Mouse (Mus musculus) thymus, adult 18-20 months (tissue): ENCODE measurements around the gene Gm45837.

Experiments
- DNase-seq, 2 experiments: peaks; one replicate each; pipeline ENCODE4 v3.0.0; 2022; ENCODE audit warnings: mixed read lengths in 2 of 2

The Gm45837 gene

DNA sequence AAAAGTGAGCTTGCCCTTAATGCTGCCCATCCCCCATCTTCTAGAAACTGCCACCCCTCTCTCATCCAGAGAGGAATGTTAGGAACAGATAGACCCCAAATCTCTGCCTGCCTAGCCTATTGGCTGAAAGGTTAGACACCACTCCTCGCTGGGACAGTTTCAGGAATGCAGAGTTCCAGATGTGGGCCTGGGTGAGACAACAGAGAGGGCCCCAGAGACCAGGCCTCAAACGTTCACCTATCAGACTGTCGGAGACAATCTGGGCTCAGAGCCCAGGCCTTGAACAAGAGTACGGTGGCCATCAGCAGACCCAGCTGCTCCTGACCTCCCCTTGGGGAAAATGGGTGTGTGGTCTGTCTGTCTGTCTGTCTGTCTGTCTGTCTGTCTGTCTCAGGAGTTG is 17.7 kb upstream of the Gm45837 start:
- DNase-seq, result no peak

DNA sequence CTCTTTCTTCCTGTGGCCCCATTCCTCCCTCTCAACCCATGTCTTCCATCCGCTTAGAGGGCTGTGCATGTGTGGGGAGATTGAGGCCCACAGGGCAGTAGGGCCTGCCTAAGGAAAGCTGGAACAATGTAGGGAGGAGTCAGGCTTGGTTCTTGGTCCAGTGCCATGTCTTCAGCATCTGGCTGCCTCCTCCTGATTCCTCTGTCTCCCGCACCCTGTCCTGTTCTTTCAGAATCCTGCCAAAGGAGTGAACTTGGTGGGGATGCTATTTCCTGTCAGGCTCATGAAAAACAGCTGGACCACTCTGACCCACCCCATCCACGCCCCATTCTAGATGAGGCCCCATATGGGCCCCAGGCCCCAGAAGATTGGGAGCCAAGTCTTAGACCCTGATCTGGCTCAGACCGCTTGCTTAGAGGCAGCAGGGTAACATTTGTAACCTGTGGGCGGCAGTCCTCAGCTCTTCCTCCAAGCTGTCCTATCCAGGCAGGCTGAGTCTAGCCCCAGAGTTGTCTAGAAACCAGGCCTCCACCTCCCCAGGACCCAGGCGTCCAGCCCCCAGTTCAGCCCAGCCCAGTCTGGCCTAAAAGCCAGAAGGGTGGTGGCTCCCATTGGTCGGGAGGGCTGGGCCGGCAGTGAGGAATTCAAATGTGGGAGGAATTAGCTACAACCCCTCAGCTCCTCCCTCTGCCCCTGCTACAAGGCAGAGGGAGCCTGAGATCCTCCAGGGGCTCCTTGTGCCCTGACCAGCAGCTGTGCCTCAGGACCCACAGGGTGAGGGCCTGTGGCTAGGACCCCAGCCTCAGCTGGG is 16.8 kb upstream of the Gm45837 start:
- DNase-seq, result no peak

DNA sequence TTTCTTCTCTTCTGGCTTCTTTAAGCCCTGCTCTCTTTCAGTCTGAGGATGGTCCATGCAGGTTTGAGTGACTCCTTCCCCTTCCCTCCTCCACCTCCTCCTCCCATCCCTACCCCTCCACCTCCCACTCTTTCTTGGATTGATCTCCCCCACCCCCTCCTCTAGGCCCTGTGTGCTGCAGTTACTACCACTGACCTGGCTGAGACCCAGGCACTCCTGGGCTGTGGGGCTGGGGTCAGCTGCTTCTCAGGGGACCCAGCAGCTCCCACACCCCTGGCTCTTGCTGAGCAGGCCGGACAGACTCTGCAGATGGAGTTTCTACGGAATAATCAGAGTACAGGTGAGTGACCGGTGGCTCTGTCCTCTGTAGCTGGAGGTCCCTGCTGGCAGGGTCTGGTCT is 16.1 kb upstream of the Gm45837 start:
- DNase-seq, result no peak

DNA sequence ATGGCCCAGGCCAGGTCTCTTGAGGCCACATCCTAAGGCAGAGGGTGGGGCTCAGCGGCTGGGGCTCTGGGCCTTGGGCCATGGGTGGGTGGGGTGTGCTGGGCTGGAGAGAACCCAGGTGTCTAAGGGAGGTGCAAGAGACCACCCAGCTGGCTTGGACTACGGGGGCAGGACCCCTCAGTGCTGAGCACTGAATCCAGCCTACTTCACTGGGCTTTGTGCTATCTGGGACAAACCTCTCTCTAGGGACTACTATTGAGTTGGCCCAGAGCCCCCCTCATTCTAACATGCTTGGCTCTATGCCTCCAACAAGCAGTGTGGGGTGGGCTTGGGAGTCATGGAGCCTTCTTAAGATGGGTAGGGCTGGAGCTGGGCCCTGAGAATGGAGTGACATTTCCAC is 15.2 kb upstream of the Gm45837 start:
- no peak for DNase-seq

DNA sequence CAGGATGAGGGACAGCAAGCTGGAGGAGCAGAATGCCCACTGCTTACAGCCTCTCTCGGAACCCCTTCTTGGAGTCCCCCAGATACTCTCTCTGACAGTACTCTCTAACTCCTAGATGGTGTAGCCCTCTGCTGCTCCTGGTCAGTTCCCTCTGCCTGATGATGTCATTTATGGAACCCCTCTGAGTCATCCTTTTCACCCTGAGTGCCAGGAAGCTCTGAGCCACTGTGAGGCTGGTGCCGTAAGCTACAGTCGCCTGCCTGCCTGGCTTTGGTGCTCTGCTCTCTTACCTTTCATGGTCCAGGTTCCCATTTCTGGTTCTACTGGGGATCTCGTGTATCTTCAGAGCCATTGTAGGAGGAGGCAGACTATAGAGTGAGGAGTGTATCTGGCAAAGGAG is 13.5 kb upstream of the Gm45837 start:
- no peak for DNase-seq

DNA sequence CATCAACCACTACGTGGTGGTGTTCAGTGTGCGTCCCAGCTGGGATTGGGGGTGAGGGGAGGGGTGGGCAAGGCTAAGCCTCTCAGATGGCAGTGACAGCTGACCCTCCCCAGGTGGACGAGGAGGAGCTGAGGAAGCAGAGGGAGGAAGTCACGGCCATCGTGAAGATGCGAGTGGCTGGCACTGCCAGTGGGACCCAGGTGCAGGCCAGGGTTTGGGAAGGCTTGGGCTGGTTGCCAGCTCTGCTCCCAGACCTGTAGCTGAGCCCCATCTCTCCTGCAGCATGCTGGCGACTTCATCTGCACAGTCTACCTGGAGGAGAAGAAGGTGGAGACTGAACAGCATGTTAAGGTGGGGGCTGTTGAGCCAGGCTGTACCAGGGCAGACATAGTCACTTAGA is 9.2 kb upstream of the Gm45837 start:
- no peak for DNase-seq

DNA sequence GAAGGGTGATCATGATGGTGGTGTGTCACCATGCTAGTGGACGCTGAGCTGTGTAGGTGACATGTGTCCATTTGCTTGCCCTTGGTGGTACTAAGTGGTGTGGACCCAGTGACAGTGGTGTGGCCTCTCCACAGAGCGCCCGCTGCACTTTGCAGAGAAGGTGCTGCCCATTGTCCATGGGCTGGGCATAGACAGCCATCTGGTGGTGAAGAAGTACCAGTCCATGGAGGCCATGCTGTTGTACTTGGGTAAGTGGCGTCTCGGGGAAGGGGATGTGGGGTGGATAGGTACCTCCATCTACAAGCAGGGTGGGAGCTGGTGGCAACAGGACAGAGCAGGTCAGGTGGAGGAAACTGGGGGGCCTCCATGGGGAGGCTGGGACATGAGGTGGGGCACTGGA is 6.9 kb upstream of the Gm45837 start:
- DNase-seq, result no peak

DNA sequence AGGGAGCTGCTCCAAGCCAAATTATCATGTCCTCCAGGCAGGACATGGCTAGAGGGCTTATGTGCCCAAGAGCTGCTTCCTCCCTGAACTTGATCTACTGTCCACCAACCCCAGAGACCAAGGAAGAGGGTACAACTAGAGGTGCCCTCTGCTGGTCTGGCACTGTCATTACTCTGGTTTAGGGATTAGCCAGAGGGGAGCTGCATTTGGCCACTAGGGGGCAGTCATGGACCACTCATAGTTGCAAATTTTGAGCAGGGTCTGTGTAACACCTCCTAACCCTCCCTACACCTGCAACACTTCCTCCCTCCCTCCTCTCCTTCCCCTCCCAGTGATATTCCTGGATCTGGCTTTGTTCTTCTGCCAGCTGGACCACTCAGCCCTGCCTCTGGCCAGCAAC is 2.1 kb downstream of the Gm45837 start:
- peak; percentile 57 to 62 for DNase-seq

DNA sequence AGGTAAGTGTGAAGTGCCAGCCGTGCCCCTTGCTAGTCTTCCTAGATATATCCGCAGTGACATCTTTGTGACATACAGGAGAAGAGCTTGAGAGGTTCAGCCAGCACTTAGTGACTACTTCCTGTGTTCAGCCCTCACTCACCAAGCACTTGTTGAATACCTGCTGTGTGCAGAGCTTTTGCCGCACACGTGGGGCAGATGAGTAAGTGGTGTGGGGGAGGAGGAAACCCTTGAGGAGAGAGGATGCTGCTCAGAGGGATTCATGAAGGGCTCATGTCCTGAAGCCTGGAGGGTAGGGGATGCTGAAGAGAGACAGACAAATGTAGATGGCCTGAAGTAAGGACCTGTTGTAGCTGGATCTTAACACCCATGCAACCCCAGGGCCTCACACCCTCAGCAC is 3.5 kb downstream of the Gm45837 start:
- DNase-seq, result no peak

DNA sequence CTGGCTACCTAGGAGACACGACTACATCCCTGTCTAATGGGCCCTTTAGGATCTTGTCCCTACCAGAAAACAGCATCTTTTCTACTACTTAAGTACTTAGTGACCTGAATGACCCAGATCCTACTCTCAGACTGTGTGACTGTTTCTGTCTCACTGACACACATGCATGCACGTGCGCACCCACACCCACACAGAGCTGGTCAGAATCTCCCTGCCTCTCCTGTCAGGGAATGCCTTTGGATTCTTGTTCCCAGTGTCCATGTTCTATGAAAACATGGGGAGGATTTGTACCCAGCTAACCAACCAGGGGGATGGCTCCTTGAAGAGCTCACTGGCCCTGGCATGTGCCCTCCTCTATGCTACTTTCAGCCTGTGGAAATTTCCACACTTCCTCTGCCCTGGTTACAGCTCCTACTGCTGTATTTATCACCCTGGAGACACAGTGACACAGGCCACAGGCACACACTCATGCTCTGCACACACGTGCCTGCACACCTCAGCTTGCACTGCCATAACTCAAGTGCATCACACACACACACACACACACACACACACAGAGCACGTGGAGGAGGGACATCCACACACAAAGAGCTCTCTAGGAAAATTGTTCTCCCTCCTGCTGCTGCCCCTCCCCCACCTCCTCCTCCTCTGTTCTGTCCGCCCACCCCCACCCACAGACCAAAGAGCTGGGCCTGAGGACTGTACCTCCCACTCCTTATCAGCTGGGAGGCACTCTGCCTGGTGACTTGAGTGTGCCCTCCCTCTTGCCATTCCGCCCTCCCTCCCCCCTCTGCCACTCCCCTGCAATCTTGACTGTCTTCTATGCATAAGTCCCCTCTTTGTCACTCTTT is 4.2 kb downstream of the Gm45837 start:
- DNase-seq, result no peak

DNA sequence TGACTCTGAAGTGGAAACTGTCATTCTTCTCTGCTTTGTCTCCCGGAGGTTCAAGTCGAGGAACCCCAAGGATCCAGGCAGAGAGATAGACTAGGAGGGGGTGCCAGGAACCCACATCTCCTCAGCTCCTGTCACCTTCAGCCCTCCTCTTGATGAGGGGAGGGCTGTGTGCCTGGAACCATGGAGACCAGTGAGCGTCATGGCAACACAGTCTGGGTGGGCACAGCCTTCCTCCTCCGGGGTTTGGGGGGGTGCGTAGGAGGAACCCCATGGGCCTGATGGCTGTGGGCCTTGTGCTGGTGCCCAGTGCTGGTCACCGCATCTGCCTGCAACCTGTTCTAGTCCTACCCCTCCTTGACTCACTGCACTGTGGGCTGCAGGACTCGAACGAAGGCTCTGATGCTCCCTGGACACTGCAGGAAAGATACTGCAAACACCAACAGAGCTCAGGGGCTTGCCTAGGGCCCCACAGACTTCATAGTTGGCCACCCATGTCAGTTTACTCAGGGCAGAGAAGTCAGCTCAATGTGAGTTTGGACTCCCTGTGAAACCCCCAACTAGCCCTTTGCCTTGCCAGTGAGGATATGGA is 4.9 kb downstream of the Gm45837 start:
- DNase-seq, result peak in 1 of 2 experiments; percentile 5

DNA sequence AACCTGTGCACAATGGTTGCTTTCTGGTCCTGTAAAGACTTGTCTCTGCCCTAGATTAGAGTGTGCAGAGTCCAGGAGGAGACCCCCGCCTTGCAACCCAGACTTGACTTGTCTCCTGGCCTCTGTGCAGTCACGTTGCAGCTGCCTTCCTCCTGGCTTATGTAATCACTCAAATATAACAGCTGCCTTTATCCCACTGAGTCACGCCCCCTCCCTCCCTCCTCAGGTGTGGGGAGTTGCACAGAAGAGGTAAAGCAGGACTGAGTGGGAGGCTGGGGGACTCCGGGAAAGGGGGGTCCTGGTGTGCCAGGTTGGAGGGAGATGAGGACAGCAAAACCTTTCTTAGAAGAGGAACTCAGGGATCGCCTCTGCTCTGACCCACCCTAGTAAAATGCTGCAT is 5.7 kb downstream of the Gm45837 start:
- DNase-seq, result no peak

DNA sequence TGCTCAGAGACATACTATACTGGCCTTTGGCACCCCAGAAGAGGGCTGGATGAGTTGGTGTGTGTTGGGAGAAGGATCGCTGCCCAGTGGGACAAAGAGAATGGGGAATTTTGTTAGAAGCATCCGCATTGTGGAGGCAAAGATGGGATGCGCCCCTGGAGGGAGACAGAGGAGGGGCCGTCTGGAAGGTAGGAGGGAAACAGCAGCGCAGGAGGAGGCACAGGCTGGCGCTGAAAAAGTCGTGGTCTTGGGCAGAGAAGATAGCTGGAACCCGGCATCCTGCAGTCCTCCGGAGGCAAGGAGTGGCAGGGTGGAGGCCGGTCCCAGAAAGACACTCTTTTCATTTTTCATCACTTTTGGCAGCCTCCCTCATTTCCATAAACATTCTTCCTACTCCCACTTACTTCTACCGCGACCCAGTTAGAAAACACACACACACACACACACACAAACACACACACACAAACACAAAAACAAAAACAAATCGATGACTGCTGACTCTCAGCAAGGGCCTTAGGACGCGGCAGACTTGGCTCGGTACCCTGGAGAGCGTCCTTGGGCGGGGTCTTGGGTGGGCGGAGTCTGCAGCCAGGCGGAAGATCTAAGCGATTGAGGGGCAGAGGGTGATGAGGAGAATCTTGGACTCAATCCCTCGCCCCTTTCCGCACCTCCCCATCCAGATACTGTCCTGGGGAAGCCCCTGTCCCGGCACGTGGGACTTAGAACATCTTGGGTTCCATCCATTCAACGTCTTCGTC is 8.5 kb downstream of the Gm45837 start:
- no peak for DNase-seq

DNA sequence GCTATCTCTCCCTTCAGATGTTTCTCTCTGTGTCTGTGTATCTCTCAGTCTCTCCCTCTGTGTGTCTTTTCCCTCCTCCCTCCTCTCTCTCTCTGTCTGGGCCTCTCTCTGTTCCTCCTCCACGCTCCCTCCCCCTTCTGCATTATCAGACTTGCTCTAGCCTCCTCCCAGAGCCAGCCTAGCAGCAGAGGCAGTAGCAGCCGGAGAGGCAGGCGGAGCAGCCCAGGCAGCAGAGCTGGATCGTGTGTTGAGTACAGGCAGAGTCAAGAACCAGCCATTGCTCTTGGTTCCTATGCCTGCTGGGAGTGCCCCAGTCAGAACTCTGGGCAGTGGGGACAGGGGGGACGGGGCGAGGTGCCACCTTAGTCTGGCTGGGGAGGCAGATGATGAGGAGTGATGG is 10.8 kb downstream of the Gm45837 start, which contains the start of gene Pde2a:
TSS of gene Pde2a (plus strand) at position 163 of the 400 bp plus-strand sequence.
- no peak for DNase-seq

DNA sequence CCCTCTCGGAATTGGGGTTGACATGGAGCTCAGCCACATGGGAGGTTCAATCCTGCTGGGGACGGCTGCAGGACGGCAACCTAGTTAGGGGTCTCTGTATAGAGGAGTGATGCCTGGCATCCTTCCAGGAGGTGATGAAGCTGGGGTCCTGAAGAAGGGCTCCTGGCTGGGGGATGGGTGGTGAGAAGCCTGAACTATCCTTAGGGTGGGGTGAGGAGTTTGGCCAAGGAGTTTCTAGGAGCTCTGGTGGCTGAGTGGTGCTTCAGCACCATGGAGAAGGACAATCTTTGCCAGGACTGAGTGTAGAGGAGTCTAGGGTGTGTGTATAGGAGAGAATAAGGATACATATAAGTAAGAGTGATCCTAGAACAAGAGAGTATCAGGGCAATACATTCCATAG is 11.4 kb downstream of the Gm45837 start:
- no peak for DNase-seq

DNA sequence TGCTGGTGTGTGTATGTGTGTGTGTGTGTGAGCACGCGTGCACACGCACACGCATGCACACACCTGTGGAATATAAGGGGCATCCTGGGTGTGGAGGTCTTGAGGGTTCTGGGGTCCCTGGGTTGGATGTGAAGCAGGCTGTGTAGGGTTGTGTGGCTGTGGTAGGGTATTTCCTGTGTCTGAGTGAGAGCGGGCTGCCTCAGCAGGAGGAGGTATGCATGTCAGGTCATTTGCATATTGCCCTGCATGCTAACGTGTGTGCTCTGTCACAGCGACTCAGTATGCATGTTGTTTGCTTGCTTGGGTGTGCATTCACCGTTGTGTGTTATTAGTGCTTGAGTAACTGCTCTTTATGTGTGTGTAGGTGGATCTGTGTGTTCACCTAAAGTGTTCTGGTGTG is 12.0 kb downstream of the Gm45837 start:
- DNase-seq, result no peak

DNA sequence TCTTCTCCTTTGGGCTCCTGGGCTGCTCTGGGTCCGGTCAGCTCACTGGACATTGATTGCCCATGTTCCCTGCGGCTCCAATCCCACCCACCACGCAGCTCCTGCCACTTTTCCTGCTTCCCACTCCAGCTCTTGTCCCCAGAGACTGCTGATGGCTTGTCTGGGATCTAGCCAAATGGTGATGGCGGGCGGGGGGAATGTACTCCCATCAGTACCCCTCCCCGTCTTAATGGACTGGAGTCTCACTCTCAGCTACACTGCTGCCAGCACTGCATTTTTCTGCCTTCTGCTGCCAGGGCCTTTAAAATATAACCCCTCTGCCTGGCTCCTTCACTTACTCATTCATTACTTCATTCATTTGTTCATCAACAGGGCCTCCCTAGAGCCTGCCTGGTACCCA is 13.3 kb downstream of the Gm45837 start:
- no peak for DNase-seq

DNA sequence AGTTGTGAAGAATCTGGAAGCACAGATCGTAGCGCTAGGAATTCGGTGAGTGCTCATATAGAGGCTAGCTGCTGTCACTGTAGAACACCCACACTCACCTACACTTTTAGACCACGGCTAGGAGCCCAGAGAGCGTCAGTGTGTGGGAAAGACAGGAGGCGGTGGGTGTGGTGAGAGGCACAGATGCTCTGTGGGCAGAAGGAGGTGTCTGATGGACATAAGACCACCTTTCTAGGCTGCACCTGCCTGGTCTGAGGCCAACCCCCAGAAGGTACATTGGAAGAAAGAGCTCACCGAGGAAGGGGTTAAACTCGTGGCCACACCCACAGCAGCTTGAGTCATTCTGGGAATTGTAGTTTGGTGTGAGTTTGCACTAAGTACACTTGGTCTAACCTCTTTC is 16.0 kb downstream of the Gm45837 start:
- DNase-seq, result no peak

DNA sequence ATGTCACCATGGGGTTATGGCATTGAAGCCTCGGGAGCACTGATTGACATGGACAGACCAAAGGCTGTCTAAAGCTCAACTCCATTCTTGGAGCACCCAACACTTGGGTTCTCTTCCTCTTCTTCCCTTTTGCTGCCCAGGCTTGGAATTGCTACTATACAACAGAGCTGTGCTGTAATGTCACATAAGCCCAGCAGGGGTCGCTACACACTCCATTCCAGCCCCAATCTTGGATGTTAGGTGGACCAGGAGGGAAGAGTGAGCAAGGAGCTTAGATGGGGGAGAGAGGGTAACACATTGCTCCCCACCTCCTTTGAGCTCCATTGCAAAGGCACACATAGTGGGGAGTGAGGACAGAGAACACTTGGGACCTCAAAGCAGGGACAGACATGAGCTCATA is 17.1 kb downstream of the Gm45837 start:
- DNase-seq, result no peak

DNA sequence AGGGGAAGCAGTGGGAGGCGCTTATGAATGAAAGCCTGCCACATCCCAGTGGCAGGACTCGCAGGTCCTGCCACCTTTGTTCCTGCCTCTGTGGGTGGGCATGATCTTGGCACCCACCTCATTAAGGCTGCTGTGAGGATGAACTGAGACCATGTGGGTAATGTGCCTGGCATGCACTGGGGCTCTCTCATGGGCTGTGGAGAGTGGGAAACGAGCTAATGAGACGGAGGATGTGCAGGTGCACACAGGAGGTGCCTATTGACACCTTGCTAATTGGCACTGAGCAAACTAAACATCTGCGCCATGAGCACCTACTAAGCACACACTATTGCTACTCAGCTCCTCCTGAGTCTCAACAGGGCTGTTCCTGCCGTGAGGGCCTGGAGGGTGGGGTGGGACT is 24.4 kb downstream of the Gm45837 start:
- DNase-seq, result no peak

DNA sequence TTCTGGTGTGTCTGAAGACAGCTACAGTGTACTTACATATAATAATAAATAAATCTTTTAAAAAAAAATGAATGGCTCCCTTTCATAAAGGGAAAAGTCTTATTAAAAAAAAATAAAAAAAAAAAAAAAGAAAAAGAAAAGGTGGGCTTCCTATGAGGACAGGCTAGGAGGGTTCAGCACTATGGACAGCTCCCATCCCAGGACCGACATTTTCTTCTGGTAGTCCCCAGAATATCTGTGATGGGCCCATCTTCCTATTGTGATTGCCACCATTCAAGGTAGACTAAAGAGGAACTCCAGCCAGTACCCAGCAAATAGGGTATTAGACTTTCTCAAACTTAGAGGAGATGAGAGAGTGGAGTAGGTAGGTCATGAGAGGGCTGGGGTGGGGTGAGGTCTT is 27.2 kb downstream of the Gm45837 start:
- no peak for DNase-seq

DNA sequence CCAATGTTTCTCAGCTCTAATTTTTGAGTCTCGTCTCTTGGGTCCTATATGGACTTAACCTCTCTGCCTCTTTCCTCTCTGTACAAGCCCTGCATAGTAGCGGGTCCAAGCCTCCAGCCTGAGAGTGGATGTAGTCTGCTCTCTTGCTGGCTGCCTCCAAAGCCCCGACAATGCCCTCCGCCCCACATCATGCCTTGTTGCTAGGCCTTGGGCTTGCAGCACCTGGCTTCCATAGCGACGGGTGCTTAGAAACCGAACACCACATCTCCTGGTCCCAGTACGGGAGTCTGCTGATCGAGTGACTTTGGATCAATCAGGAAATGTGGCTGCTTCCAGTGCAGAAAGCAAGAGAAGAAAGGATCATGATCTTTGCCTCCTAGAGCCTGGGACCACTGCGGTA is 32.4 kb downstream of the Gm45837 start:
- no peak for DNase-seq

DNA sequence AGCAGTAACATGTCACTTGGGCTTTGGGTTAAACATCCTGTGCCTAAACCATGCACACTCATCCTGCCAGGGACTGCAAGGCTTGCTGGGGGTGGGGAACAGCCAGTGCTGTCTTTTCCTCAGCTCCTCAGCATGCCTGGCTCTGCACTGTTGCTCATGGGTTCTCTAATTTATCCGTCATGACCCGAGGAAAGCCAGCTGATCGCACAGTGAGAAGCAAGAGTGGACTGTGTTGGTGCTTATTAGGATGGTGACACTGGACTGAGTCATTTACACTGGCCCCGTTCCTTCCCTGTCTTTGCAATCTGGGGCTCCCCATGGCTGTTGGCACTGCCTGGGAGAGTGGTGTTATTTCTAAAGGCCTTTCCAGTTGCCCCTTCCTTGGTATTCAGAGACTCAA is 33.5 kb downstream of the Gm45837 start:
- DNase-seq, result no peak
